Mouse (Mus musculus) bone marrow, adult 2 months (tissue): ENCODE results near the gene Dtx3.

ENCODE experiments used
- CTCF ChIP-seq: fragments of 200-500 bp; IDR thresholded peaks from 2 replicates; pipeline ENCODE4 v1.5.1; 2011; ENCODE audit warnings: low read length, control low read depth; ENCODE audit not compliant: control insufficient read depth, insufficient read depth
- POLR2A ChIP-seq: fragments of 200-500 bp; IDR thresholded peaks from 2 replicates; pipeline ENCODE4 v1.6.1; 2011; ENCODE audit warnings: low read depth, mild to moderate bottlenecking, control low read depth, low read length, borderline replicate concordance; ENCODE audit not compliant: control insufficient read depth

DNA sequence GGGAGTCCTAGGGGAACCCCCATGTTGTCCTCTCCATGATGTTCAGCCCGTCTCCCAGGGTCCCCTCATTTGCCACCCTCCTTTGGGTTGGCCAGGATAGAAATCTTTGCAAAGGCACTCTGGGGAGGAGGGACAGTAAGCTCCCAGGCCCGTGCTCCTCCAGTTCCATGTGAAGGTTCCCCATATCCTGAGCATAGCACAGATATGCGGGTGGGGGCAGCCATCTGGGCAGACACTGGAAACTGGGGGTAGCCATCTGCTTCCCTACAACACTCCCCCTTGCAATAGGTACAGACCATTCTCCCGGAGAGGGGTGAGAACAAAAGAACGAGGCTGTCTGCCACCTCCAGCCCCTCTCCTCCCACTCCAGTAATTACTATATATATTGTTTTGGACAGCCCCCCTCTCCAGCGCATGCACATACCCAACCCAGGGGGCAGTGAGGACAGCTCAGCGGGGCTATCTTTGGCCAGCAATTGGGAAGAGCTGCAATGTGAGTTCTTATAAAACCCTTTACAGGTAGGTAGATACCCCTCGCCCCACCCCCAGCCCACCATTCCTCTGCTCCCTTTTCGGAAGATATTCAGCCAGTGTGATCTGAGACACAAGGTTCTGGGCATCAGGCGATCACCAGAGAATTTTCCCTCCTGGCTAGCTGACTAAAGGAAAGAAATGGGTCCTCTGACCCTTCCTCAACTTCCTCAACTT lies 8.0 kb downstream of the Dtx3 start:
- TF ChIP-seq CTCF (no peak), POLR2A (no peak)
